Mouse (Mus musculus) stomach, postnatal 0 days (tissue): Measurements from ENCODE around the gene Fgfr2. TPM values are rescaled to one million over a fixed set of nuclear protein-coding genes. Genes with fewer than 3 reads are reported as not detected.

Experiments used
- ATAC-seq: fragments of 200-750 bp; cut with Nextera tagmentation; 2 replicates; pipeline ENCODE4 v1.8.0; 2017; ENCODE audit not compliant: low FRiP score, low TSS enrichment
- DNase-seq: peaks from one replicate; pipeline ENCODE4 v3.0.0-alpha.2; 2016; ENCODE audit warnings: low spot score
- H3K27ac ChIP-seq: fragments of 300-500 bp; sonication (generic); replicated peaks from 2 replicates; pipeline ENCODE4 v1.5.1; 2014; ENCODE audit warnings: mild to moderate bottlenecking, control low read depth
- H3K27me3 ChIP-seq: fragments of 300-500 bp; sonication (generic); 2 replicates; pipeline ENCODE4 v1.6.1; 2014; ENCODE audit warnings: low read length; ENCODE audit not compliant: control insufficient read depth, insufficient read depth
- H3K36me3 ChIP-seq: fragments of 300-500 bp; sonication (generic); 2 replicates; pipeline ENCODE4 v1.6.1; 2014; ENCODE audit warnings: low read length, mixed read lengths; ENCODE audit not compliant: control insufficient read depth, insufficient read depth
- H3K4me1 ChIP-seq: fragments of 300-500 bp; sonication (generic); replicated peaks from 2 replicates; pipeline ENCODE4 v1.6.1; 2014; ENCODE audit warnings: antibody characterized with exemption; ENCODE audit not compliant: control insufficient read depth, insufficient read depth
- H3K4me2 ChIP-seq: fragments of 300-500 bp; sonication (generic); replicated peaks from 2 replicates; pipeline ENCODE4 v1.6.1; 2014; ENCODE audit warnings: low read depth, mild to moderate bottlenecking, control low read depth, moderate library complexity
- H3K4me3 ChIP-seq: fragments of 300-500 bp; sonication (generic); 2 replicates; pipeline ENCODE4 v1.5.1; 2014; ENCODE audit warnings: low read depth, low read length, control low read depth
- H3K9ac ChIP-seq: fragments of 300-500 bp; sonication (generic); 2 replicates; pipeline ENCODE4 v1.6.1; 2014; ENCODE audit warnings: mild to moderate bottlenecking, low read length, control low read depth, mixed read lengths
- H3K9me3 ChIP-seq: fragments of 300-500 bp; sonication (generic); 2 replicates; pipeline ENCODE4 v1.6.1; 2016; ENCODE audit warnings: low read length; ENCODE audit not compliant: control insufficient read depth
- CTCF ChIP-seq: IDR thresholded peaks from 2 replicates; pipeline ENCODE4 v1.5.1; 2016; ENCODE audit warnings: antibody characterized with exemption, low read depth, mild to moderate bottlenecking, moderate library complexity
- EP300 ChIP-seq: optimal IDR thresholded peaks from 2 replicates; pipeline ENCODE3; 2016; ENCODE audit warnings: antibody characterized with exemption
- WGBS: fragments of 180-500 bp; shearing (Covaris S2); extraction: QIAGEN DNeasy Blood & Tissue Kit; methylation state at CpG from one replicate; pipeline ENCODE4 v1.1.7; 2014; 5-methylcytosine and 5-hydroxymethylcytosine counted together
- polyA plus RNA-seq: library from polyadenylated mRNA; unstranded; fragments of >200 nt; fragmentation: Nextera tagmentation; extraction: Ambion mirVana; gene quantifications from 2 replicates; pipeline ENCODE4 v1.2.1, GENCODE M21; 2015

The Fgfr2 gene
- polyA plus RNA-seq, 1 experiment from 2014 or later, result 60.8 TPM

- H3K36me3 ChIP-seq, result no peaks in the 10 kb centered on the region
- ATAC-seq (no peak), DNase-seq (no peak)
- no peak for TF ChIP-seq EP300
- no peak for TF ChIP-seq CTCF
- peak overlapping the region; percentile 49 for H3K27ac ChIP-seq
- H3K4me1 ChIP-seq, result peaks cover 2% of the 10 kb centered on the region; the same call in 1 of the 2 replicates
- H3K9ac ChIP-seq, result no peak overlapping the region
- H3K4me2 ChIP-seq, result no peak overlapping the region
- no peaks in the 10 kb centered on the region for H3K27me3 ChIP-seq
- WGBS, result 59% methylated on average over 8 of the region's 8 CpGs
- H3K4me3 ChIP-seq, result no peak overlapping the region
- no peaks in the 10 kb centered on the region for H3K9me3 ChIP-seq
Measured at GRCm38 (mm10) chr7:130590845-130591437, 2532.2 kb downstream of the Fgfr2 start.

GRCm38 (mm10) chr7:130590081-130590828, 2532.9 kb downstream of the Fgfr2 start:
- Histone ChIP-seq H3K27me3 (no peaks in the 10 kb centered on the region), H3K4me2 (no peak overlapping the region), H3K27ac (peak overlapping the region; percentile 63), H3K9ac (no peak overlapping the region), H3K4me3 (no peak overlapping the region), H3K36me3 (no peaks in the 10 kb centered on the region), H3K4me1 (peaks cover 2% of the 10 kb centered on the region; the same call in 1 of the 2 replicates), H3K9me3 (no peaks in the 10 kb centered on the region)
- peak; percentile 91 for ATAC-seq
- peak; percentile 25; the same call in 1 of the 2 replicates for TF ChIP-seq CTCF
- no peak for TF ChIP-seq EP300
- 44% methylated on average over 13 of the region's 13 CpGs for WGBS
- DNase-seq, result peak; percentile 73

GRCm38 (mm10) chr7:130586521-130587072, 2536.6 kb downstream of the Fgfr2 start:
- WGBS, result 78% methylated on average over 2 of the region's 2 CpGs
- no peak overlapping the region for H3K9ac ChIP-seq
- TF ChIP-seq EP300 (no peak), CTCF (no peak)
- H3K4me1 ChIP-seq, result peaks cover 2% of the 10 kb centered on the region; the same call in 1 of the 2 replicates
- no peak for DNase-seq
- no peaks in the 10 kb centered on the region for H3K36me3 ChIP-seq
- no peaks in the 10 kb centered on the region for H3K9me3 ChIP-seq
- no peak for ATAC-seq
- H3K4me3 ChIP-seq, result no peak overlapping the region
- no peak overlapping the region for H3K4me2 ChIP-seq
- no peaks in the 10 kb centered on the region for H3K27me3 ChIP-seq
- H3K27ac ChIP-seq, result no peak overlapping the region

- TF ChIP-seq CTCF (no peak), EP300 (no peak)
- no peak overlapping the region for H3K9ac ChIP-seq
- ATAC-seq, result no peak
- no peaks in the 10 kb centered on the region for H3K9me3 ChIP-seq
- H3K27me3 ChIP-seq, result no peaks in the 10 kb centered on the region
- no peak for DNase-seq
- H3K4me3 ChIP-seq, result no peak overlapping the region
- WGBS, result 36% methylated on average over 5 of the region's 5 CpGs
- no peaks in the 10 kb centered on the region for H3K36me3 ChIP-seq
- H3K4me1 ChIP-seq, result peaks cover 8% of the 10 kb centered on the region; the same call in 1 of the 2 replicates
- H3K27ac ChIP-seq, result no peak overlapping the region
- no peak overlapping the region for H3K4me2 ChIP-seq
Measured at GRCm38 (mm10) chr7:130578607-130579006, 2544.5 kb downstream of the Fgfr2 start.

GRCm38 (mm10) chr7:130578066-130578465, 2545.1 kb downstream of the Fgfr2 start:
- WGBS, result 74% methylated on average over 2 of the region's 2 CpGs
- no peaks in the 10 kb centered on the region for H3K9me3 ChIP-seq
- H3K4me1 ChIP-seq, result peaks cover 8% of the 10 kb centered on the region; the same call in 1 of the 2 replicates
- no peaks in the 10 kb centered on the region for H3K27me3 ChIP-seq
- no peak overlapping the region; the same call in 1 of the 2 replicates for H3K4me2 ChIP-seq
- no peak overlapping the region for H3K4me3 ChIP-seq
- no peak for TF ChIP-seq EP300
- TF ChIP-seq CTCF, result no peak
- no peaks in the 10 kb centered on the region for H3K36me3 ChIP-seq
- DNase-seq, result no peak
- no peak for ATAC-seq
- H3K9ac ChIP-seq, result no peak overlapping the region
- 0 out of 2 replicates have a peak overlapping the region, but pooled peaks have one; percentile 53 for H3K27ac ChIP-seq
